Mouse (Mus musculus): ENCODE results near the gene Gpatch8.
"Not testable (repeated sequence)": the region's sequence is repeated elsewhere in the genome, so short reads cannot be mapped to it uniquely, and the experiment has no call there.

The Gpatch8 gene

GRCm38 (mm10) chr11:102572866-102573663, 16.9 kb upstream of the Gpatch8 start:
- peak; percentile 53 to 57 for DNase-seq (ENCODE audit: low spot score in 2 of 2)

DNA sequence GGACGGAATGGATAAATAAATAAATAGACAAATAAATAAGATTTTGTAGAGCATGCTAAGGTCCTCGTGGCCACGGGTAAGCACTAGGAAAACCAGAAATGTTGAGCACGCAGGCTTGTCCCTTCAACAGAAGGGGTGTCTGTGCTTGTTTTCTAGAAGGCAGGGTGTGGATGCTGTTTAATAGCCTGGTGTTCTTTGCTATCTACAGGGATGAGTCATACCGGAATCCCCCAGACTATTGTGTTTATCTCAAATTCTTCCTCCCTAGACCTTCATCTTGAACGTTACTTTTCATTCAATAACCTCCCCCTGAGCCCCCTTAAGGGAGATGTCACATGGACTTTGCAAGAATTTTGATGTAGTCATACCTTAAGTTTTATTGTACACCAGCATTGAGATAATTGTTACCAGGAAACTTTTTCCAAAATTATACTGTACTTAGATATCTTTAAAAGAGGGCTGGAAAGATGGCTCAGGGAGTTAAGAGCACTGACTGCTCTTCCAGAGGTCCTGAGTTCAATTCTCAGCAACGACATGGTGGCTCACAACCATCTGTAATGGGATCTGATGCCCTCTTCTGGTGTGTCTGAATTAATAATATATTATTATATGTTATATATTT, 12.7 kb upstream of the Gpatch8 start:
- no peak for DNase-seq (ENCODE audit: low spot score in 2 of 2)

GRCm38 (mm10) chr11:102568191-102568590, 12.0 kb upstream of the Gpatch8 start:
- no peak for DNase-seq (ENCODE audit: low spot score in 2 of 2)

DNA sequence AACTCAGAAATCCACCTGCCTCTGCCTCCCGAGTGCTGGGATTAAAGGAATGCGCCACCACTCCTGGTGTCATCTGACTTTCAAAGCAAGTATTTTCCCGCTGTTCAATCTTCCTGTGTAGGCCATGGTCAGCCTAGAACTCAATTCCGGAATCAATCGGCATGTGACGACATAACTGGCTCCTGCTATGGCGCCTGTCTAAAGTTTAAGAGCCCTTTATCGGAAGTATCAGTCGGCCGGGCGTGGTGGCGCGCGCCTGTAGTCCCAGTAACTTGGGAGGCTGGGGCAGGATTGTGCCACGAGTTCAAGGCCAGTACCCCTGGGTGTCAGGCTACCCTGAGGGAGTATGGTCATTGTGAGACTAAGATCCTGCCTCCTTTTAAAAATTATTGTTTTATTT, 11.5 kb upstream of the Gpatch8 start:
- no peak for DNase-seq (ENCODE audit: low spot score in 2 of 2)

- DNase-seq (ENCODE audit: low spot score in 2 of 2), result no peak
These were observed 11.0 kb upstream of the Gpatch8 start for GRCm38 (mm10) chr11:102567157-102567556.

- no peak for DNase-seq (ENCODE audit: low spot score in 2 of 2)
These were observed 10.1 kb upstream of the Gpatch8 start for GRCm38 (mm10) chr11:102566290-102566689.

DNA sequence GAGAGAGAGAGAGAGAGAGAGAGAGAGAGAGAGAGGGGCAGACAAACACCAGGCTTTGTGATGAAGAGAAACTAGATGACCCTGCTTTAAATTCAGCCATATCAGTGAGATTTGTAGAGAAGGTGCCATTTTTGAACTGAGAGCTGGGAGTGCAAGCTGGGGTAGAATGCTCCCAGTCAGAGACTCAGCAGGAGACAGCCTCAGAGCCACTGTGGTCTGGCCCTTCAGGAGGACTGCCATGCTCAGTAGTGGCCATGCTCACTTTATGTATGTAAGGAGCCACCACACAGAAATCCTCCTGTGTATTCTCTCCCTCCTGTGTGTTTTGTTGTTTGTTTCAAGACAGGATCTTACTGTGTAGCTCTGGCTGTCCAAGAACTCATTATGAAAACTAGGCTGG, 9.5 kb upstream of the Gpatch8 start:
- no peak for DNase-seq (ENCODE audit: low spot score in 2 of 2)

- DNase-seq (ENCODE audit: low spot score in 2 of 2), result not testable (repeated sequence)
These were observed 8.9 kb upstream of the Gpatch8 start for GRCm38 (mm10) chr11:102564952-102565671.

GRCm38 (mm10) chr11:102558704-102559103, 2.5 kb upstream of the Gpatch8 start:
- no peak for DNase-seq (ENCODE audit: low spot score in 2 of 2)

DNA sequence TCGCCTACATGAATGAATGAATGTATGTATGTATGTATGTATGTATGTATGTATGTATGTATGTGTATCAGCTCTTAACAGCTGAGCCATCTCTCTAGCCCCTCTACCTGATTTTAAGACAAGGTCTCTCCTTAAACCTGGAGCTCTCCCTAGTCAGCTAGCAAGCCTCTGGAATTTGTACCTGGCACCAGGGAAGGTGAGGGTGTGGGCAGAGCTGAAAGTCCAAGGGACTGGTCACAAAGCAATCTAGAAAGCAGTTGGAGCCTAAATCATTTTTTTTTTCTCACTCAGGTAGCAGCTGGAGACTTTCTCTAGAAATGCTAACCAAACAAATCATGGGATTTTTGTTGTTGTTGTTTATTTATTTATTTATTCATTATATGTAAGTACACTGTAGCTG, 1.2 kb upstream of the Gpatch8 start:
- no peak for DNase-seq (ENCODE audit: low spot score in 2 of 2)

GRCm38 (mm10) chr11:102556716-102557074, 503 bp upstream of the Gpatch8 start:
- no peak for DNase-seq (ENCODE audit: low spot score in 2 of 2)

DNA sequence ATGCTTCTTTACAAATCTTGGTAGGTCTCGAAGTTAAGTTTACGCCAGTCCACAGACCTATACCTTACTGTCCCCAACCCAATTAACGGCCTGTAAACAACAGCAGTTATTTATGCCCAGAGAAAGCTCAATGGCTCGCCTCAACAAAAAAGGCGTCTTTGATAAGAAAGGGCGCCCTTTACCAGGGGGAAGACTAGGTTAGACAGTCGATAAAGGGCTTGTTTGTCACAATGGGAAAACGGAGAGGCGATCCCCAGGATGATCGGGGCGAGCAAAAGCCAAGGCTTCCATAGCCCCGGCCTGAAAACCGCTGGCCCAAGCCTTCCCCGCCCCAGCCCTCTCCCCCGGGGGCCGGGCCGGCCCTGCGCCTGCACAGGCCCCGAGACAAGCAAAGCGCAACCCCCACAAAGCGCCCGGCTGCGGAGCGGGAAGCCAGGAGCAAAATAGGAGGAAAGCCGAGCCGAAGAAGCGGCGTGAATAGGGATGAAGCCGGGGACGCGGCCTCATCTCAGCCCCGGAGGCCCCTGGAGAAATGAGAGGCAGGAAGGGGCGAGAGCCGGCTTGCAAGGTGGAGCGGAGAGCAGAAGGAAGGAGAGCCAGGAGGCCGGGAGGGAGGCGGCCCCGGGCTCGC, 677 bp downstream of the Gpatch8 start:
- no peak for DNase-seq (ENCODE audit: low spot score in 2 of 2)

- DNase-seq (ENCODE audit: low spot score in 2 of 2), result no peak
These were observed 4.1 kb downstream of the Gpatch8 start for GRCm38 (mm10) chr11:102552051-102552450.

- no peak for DNase-seq (ENCODE audit: low spot score in 2 of 2)
These were observed 5.0 kb downstream of the Gpatch8 start for GRCm38 (mm10) chr11:102551176-102551575.

DNA sequence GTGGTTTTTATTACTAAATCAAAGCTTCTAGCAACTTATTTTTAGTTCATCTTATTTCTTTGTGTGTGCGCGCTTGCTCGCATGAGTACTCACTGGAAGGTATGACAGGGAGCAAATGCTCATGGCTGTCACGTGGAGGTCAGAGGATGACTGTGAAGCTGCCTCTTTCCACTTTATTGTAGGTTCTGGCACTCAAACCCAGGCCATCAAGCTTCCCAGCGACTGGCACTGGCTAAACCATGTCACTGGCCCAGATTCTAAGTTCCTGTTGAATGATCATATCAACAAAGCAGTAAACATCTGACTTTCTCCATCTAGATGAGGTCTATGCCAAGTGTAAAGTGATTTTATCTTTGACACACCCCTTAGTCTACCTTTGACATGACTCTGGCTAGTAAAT, 14.7 kb downstream of the Gpatch8 start:
- DNase-seq (ENCODE audit: low spot score in 2 of 2), result no peak

DNA sequence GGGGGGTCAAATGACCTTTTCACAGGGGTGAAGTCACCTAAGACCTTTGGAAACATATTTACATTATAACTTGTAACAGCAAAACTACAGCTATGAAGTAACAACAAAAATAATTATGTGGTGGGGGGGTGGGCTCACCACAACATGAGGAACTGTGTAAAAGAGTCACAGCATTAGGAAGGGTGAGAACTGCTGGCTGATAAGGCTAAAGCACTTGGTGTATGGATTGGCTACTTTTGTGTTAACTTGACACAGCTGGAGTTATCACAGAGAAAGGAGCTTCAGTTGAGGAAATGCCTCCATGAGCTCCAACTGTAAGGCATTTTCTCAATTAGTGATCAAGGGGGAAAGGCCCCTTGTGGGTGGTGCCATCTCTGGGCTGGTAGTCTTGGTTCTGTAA, 15.9 kb downstream of the Gpatch8 start:
- not testable (repeated sequence) for DNase-seq (ENCODE audit: low spot score in 2 of 2)

- no peak for DNase-seq (ENCODE audit: low spot score in 2 of 2)
These were observed 16.5 kb downstream of the Gpatch8 start for GRCm38 (mm10) chr11:102539690-102540089.

GRCm38 (mm10) chr11:102536210-102536609, 20.0 kb downstream of the Gpatch8 start:
- no peak for DNase-seq (ENCODE audit: low spot score in 2 of 2)

GRCm38 (mm10) chr11:102534078-102534477, 22.1 kb downstream of the Gpatch8 start:
- no peak for DNase-seq (ENCODE audit: low spot score in 2 of 2)

DNA sequence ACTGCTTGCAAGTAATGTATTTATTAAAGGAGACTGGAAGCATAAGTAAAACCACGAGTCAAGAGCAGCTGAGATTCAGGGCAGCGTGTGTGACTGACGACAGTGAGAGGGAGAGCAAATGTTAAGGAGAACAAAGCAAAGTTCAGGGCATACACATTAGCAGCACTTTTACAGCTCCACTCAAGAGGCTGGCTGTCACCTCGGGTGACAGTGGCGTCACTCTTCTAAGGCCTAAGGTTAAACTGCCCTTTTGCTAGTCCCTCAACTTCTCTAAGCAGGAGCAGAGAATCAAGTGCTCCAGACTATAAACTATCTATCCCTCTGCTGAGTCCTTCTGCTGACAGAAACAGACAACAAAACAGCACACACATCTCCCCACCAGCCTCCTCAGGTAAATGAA, 24.8 kb downstream of the Gpatch8 start:
- no peak for DNase-seq (ENCODE audit: low spot score in 2 of 2)

DNA sequence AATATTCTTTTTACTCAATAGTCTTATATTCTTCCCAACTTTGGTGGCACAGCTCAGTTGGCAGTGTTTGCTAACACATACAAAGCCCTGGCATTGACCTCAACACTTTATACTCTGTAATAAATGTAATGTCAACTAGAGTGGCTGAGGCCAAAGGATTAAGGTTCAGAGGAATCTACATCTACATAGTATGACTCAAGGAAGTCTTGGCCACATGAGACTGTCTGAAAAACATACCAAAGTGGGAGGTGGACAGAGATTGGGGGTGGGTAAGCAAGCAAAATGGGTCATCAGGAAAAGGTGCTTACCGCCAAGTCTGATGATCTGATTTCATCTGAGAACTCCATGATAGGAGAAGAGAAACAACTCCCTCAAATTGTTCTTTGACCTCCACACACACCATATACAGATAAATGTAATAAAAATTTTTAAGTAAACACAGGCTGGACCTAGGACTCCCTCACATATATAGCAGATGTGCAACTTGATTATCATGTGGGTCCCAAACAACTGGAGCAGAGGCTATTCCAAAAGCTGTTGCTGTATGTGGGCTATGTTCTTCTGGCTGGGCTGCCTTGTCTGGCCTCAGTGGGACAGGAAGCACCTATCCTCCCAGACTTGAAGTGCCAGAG, 41.3 kb downstream of the Gpatch8 start:
- DNase-seq (ENCODE audit: low spot score in 2 of 2), result no peak

- no peak for DNase-seq (ENCODE audit: low spot score in 2 of 2)
These were observed 46.0 kb downstream of the Gpatch8 start for GRCm38 (mm10) chr11:102510226-102510625.
